Mouse (Mus musculus) brain, adult 2 months (tissue): ENCODE measurements around the gene Csdc2.

Experiments
- DNase-seq: peaks from one replicate; pipeline ENCODE4 v3.0.0; 2011; ENCODE audit warnings: low read depth, low spot score

Csdc2 gene

GRCm38 (mm10) chr15:81924933-81925332 lies 11.6 kb upstream of the Csdc2 start:
- no peak for DNase-seq

GRCm38 (mm10) chr15:81925760-81926445 lies 10.7 kb upstream of the Csdc2 start, which contains the start of gene Polr3h:
TSS of gene Polr3h (minus strand) at chr15:81926240.
- DNase-seq: peak; percentile 99

GRCm38 (mm10) chr15:81926446-81926822 lies 10.1 kb upstream of the Csdc2 start:
- DNase-seq: no peak

- DNase-seq: no peak
Observed at GRCm38 (mm10) chr15:81927741-81928140, 8.8 kb upstream of the Csdc2 start.

GRCm38 (mm10) chr15:81928277-81928676 lies 8.3 kb upstream of the Csdc2 start:
- DNase-seq: peak; percentile 48

- DNase-seq: peak; percentile 89
Observed at GRCm38 (mm10) chr15:81932951-81933470, 3.5 kb upstream of the Csdc2 start.

DNA sequence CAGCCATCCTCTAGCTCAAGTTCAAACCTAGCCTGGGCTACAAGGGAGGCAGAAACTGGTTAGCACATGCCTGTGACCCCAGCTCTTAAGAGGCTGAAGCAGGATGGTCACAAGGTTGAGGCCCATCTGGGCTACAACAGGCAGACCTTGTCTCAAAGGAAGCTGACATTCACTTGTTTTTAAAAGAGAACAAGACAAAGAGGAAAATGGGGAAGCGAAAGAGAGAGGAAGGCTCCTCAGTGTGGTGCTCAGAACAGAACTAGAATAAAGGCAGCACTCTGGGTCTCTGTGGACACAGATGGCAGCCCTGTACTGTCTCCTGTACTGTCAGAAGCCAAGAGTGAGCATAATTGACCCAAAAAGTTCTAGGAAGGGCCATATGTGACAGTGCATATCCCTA lies 2.6 kb upstream of the Csdc2 start:
- no peak for DNase-seq

DNA sequence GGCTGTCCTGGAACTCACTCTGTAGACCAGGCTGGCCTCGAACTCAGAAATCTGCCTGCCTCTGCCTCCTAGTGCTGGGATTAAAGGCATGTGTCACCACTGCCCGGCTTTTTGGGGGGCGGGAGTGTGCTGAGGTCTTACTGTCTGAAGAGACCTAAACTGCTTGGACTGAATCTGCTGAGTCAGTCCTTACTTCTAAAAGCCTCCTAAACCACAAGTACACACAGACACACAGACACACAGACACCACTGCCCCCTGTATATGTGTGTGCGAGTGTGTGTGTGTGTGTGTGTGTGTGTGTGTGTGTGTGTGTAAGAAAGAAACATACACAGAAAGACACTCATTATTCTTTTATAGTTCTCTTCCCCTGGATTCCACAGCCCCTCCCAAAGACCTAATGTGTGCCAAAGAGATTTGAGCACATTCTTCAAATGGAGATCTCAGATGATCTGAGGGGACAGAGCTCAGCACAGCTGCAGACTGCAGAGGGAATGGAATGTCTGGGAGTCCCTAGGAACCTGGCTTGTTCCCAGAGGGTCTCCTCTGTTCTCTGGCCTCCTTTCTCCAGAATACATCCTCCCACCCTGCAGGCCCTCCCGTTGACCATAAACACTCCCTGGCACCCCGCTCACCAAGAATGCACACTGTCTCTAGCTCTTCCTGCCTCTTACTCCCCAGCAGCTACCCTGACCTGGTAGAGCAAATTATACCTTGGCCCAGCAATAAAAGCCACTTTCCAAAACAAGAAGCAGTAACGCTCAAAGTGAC lies 506 bp upstream of the Csdc2 start:
- DNase-seq: no peak

- DNase-seq: peak; percentile 88
Observed at GRCm38 (mm10) chr15:81937098-81937972, 776 bp downstream of the Csdc2 start.

GRCm38 (mm10) chr15:81938246-81938645 lies 1.7 kb downstream of the Csdc2 start:
- peak; percentile 90 for DNase-seq

GRCm38 (mm10) chr15:81939157-81939715 lies 2.7 kb downstream of the Csdc2 start:
- DNase-seq: peak; percentile 90

DNA sequence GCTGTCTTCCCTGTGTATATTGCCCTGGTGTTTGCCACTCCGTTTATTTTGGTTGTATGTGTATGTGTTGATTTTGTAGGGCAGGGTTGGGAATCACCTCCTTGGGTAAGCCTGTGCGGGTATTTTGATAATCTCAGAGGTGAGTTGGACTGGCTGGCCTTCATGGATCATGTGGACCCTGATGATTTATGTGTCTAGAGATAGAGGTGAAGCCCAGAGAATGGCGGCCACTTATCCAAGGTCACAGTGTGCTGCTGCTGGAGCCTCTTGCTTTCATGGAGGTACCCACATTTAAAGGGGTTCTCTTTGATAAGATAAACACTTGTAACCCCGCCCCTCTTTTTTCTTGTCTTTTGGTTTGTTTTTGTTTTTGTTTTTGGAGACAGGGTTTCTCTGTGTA lies 3.2 kb downstream of the Csdc2 start:
- no peak for DNase-seq

DNA sequence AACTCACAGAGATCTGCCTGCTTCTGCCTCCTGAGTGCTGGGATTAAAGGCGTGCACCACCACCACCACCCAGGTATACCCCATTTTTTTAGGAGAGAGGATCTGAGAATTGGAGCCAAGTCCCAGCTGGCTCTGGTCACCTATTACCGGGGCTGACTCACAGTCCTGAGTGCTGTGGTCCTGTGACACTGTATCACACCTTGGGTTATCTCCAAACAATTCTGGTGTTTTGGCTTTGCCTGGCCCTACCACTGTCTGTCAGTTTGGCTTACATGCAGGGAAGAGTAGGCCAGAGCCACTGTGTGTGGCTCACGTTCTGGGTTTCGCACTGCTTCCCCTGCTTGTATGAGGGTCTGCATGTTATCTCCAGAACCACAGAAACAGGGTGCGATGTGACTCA lies 3.7 kb downstream of the Csdc2 start:
- DNase-seq: peak; percentile 71

DNA sequence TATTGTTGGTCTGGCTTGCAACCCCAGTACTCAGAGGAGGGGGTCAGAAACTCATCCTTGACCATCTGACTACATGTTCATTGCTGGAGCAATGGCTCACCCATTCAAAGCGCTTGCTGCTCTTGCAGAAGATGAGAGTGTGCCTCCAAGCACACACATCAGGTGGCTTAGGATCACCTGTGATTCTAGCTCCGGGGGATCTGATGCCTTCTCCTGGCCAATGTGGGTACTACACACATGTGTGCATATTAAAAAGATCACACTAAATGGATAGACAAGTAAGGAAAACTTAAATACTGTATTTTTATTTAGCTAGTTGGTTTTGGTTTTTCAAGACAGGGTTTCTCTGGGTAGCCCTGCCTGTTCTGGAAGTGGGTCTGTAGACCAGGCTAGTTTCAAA lies 4.5 kb downstream of the Csdc2 start:
- no peak for DNase-seq

- DNase-seq: no peak
Observed at GRCm38 (mm10) chr15:81943176-81943749, 6.7 kb downstream of the Csdc2 start.

GRCm38 (mm10) chr15:81949076-81949475 lies 12.5 kb downstream of the Csdc2 start:
- DNase-seq: no peak

GRCm38 (mm10) chr15:81949476-81950131 lies 13.0 kb downstream of the Csdc2 start:
- no peak for DNase-seq

DNA sequence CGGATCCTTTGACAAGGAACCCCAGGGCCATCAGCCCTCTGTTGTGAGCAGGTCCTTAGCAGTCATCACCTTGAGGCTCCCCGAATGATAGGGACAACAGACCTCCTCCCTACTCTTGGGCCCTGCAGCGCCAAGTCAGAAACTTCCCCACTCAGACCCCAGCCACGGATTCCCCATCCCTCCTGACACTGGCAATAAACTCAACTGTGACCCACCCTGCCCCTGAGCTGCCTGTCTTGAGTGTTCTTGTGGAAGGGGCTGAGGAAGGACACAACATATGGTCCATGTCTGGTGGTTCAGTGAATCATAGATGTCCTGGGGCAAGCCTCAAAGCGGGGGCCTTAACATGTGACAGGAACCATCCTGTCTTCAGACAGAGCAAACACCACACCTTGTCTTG lies 14.2 kb downstream of the Csdc2 start:
- DNase-seq: no peak

- DNase-seq: no peak
Observed at GRCm38 (mm10) chr15:81951159-81951558, 14.6 kb downstream of the Csdc2 start.

DNA sequence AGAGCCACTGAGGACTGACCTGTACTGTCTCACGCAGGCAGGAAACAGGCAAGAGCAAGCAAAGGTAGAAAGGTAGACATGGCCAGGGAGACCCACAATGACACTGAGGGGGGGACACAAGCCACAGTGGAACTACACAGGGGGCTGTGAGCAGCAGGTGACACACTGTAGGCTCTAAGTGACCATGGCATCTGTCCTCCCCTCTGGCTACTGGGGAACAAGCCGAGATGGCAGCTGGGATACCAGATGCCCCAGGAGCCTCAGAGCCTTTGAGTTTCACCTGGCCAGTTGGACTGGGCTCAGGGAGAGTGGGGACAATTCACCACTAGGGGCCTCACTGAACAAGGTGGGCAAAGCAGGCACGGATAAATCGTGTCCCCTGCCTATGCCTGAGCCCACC lies 15.8 kb downstream of the Csdc2 start:
- DNase-seq: no peak

GRCm38 (mm10) chr15:81954151-81954583 lies 17.6 kb downstream of the Csdc2 start:
- DNase-seq: peak; percentile 80
